Mouse (Mus musculus) myocyte (in vitro differentiated cells): ENCODE data around the gene Enah.

Experiments
- CEBPB ChIP-seq: IDR thresholded peaks from 2 replicates; pipeline ENCODE4 v1.6.1; 2011; ENCODE audit warnings: mild to moderate bottlenecking, moderate library complexity; ENCODE audit not compliant: poor library complexity, insufficient read depth, severe bottlenecking
- MAX ChIP-seq: IDR thresholded peaks from one replicate; pipeline ENCODE4 v1.6.1; 2011; ENCODE audit warnings: low read depth, mild to moderate bottlenecking, control low read depth
- POLR2A ChIP-seq: IDR thresholded peaks from one replicate; pipeline ENCODE4 v1.6.1; 2011; ENCODE audit warnings: low read depth, mild to moderate bottlenecking, control low read depth, moderate library complexity; ENCODE audit not compliant: insufficient read length
- POLR2AphosphoS2 ChIP-seq: IDR thresholded peaks from one replicate; pipeline ENCODE4 v1.6.1; 2011; ENCODE audit warnings: low read depth, control low read depth; ENCODE audit not compliant: insufficient read length

DNA sequence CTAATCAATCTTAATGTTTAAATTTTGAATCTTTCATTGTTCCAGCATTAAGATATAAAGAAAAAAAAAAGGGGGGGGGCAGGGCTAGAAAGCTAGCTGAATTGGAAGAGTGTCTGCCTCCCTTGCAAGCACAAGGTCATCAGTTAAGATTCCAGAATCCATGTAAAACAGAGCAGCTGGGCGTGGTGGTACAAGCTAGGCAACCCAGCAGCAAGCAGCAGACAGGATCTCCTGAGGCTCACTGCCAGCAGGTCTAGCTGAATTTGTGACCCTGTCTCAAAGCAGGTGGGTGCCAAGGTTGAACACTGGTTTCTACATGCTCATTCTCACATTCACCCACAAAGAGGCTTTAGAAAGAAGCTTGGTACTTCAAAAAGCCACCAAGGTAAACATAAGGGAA is 118.9 kb downstream of the Enah start:
- no peak for TF ChIP-seq POLR2A
- TF ChIP-seq POLR2AphosphoS2: no peak
- TF ChIP-seq CEBPB: no peak
- TF ChIP-seq MAX: no peak
